Mouse (Mus musculus) CD8-positive naive resting alpha-beta T cell, adult 2 months (primary cell): Measurements from ENCODE around the gene Gria1.

Experiments used
- DNase-seq, 2 experiments: peaks; one replicate each; pipeline ENCODE4 v3.0.0; 2022; ENCODE audit warnings: low read depth in 2 of 2, low spot score in 2 of 2

Gria1 gene

DNA sequence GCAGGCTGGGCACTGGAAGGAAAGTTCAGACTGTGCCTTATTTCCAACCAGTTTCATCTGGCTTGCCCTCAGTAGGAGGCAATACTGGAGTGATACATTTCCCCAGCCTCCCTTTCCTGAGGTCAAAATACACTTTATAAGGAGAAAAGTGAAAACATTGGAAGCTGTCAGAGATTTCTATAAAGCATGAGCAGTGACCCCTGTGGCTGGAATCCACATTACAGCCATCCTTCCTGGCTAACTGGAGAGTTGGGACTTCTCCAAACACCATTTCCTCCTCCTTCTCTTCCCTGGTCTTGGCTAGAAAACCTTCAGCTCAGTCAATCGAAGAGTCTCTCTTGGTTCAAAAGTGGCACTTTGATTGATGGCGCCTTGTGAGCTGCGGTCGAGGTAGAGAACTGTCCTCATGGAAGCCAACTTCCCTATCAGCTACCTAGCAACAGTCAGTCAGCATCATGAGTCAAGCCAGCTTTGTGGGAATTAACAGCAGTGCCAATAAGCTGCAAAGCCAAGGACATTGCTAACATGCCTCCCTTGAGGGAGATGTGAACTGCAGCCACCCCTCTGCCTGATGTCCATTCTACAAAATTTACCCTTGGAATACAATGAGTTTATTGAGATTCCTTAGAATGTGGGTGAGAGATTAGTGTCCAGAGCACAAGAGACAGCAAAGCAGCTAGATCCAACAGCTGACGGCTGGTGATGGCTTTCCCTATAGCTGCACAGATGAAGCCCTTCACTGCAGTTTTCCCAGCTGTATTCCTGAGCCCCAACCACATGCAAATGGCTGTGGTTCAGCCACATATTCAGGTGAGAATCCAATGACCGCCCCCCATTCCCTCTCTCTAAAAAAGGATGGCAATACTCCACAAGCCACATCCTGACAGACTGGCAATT lies 40.7 kb downstream of the Gria1 start:
- DNase-seq: no peak

- no peak for DNase-seq
These were observed 51.3 kb downstream of the Gria1 start for GRCm38 (mm10) chr11:57062441-57062840.

GRCm38 (mm10) chr11:57070196-57070901 lies 59.2 kb downstream of the Gria1 start:
- no peak for DNase-seq

- no peak for DNase-seq
These were observed 61.0 kb downstream of the Gria1 start for GRCm38 (mm10) chr11:57072171-57072570.

DNA sequence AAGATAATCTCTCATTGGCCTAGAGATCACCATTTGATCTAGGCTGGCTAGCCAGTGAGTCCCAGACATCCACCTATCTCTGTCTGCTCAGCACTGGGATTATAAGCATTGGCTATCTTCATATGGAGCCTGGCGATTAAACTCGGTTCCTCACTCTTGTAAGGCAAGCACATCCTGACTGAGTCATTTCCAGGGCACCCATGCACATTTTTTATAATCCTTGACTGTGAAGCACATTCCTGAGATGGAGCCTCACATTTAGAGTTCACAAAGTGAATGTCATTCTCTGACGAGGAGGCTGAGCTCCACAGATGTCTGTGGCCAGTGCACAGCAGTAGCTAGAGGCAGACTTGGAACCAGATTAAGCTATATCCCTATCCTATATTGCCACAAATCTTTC lies 68.2 kb downstream of the Gria1 start:
- no peak for DNase-seq

DNA sequence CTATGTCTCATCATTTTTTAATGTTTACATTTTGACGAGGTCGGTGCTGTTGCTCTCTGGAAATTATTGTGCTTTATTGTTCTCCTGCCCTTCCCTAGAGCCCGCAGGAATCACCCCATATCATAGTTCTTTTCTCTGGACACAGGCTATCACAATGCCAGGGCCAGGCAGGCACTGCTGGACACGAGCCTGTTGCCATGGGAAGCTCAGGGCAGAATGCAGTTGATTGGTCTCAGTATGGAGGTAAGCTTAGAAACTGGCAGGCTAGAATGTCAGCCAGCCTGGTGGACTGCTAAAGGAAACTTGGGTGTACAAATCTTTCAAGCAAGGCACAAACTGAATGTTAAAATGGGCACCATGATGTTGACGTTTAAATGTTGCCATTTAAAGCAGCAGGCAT lies 78.3 kb downstream of the Gria1 start:
- no peak for DNase-seq

GRCm38 (mm10) chr11:57090705-57091104 lies 79.5 kb downstream of the Gria1 start:
- no peak for DNase-seq

GRCm38 (mm10) chr11:57091276-57091914 lies 80.2 kb downstream of the Gria1 start:
- DNase-seq: no peak

DNA sequence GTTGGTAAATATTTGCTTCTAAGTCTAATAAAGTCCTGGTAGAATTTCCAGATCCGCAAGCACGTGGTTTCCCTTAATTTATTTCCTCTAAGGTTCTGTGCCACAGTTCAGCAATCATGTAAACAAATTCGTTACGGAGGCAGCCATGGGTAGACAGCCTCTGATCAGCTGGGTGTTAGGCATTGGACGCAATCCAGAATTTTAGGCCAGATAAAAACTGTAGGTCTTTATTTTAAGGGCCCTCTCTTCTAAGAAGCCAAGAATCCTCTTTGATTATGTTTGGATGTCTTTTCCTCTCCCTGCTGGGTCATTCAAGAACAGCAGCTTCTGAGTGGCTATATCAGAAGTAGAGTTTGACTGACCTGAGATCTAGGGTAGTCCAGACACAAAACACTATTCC lies 89.3 kb downstream of the Gria1 start:
- DNase-seq: no peak

- no peak for DNase-seq
These were observed 92.6 kb downstream of the Gria1 start for GRCm38 (mm10) chr11:57103751-57104254.

GRCm38 (mm10) chr11:57105683-57106082 lies 94.5 kb downstream of the Gria1 start:
- no peak for DNase-seq

DNA sequence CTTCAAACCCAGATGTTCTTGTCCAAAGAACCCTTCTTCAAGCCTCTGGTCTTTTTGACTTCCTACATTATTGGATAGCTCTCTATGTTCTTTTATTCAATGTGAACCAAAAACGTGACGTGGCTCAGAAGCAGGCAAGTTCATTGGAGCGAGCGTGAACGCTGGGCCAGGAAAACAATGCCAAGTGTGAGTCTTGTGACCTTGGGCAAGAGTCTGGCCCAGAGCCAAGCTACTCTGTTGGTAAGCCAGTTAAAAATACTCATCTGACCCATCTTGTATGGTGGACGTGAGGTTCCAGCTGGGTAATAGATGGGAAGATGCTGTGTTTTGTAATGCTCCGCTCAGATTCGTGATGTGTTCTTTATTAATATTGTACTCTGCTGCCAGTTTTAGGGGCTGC lies 101.2 kb downstream of the Gria1 start:
- DNase-seq: no peak

GRCm38 (mm10) chr11:57114410-57114809 lies 103.2 kb downstream of the Gria1 start:
- DNase-seq: no peak

GRCm38 (mm10) chr11:57127066-57127465 lies 115.9 kb downstream of the Gria1 start:
- DNase-seq: no peak

GRCm38 (mm10) chr11:57140162-57140780 lies 129.1 kb downstream of the Gria1 start:
- no peak for DNase-seq

- DNase-seq: no peak
These were observed 132.5 kb downstream of the Gria1 start for GRCm38 (mm10) chr11:57143681-57144080.

GRCm38 (mm10) chr11:57145192-57145591 lies 134.0 kb downstream of the Gria1 start:
- no peak for DNase-seq

- DNase-seq: no peak
These were observed 134.5 kb downstream of the Gria1 start for GRCm38 (mm10) chr11:57145704-57146103.

- DNase-seq: no peak
These were observed 140.5 kb downstream of the Gria1 start for GRCm38 (mm10) chr11:57151674-57152073.

GRCm38 (mm10) chr11:57154998-57155397 lies 143.8 kb downstream of the Gria1 start:
- DNase-seq: no peak

DNA sequence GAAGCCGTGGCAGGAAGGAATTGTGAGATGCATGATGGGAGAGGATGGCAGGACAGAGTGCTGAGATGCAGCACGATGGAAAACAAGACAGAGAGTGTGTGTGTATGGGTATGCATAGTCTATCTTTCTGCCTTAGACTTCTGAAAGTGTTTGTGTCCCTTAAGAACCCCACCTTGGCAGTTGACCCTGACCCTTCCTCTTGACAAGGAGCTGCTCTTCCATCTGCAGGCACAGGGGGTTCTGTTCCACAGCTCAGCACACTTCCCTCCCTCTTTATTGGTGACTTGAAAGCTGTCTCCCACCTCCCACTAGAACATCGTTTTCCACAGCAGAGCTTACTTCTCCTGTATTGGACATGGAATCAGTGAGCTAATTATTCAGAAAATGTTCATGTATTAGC lies 148.2 kb downstream of the Gria1 start:
- DNase-seq: no peak
